Mouse (Mus musculus) kidney, postnatal 4 days (tissue): ENCODE results near the gene Tgfa.

Experiments
- DNase-seq, 2 experiments: peaks; one replicate each; pipeline ENCODE4 v3.0.0; 2021; ENCODE audit warnings: mixed read lengths in 2 of 2

Gene Tgfa

GRCm38 (mm10) chr6:86298961-86299360 is 103.9 kb downstream of the Tgfa start:
- no peak for DNase-seq

- DNase-seq = peak in 1 of 2 experiments; percentile 30
Observed at GRCm38 (mm10) chr6:86299381-86299780, 104.4 kb downstream of the Tgfa start.

GRCm38 (mm10) chr6:86305680-86306079 is 110.7 kb downstream of the Tgfa start:
- no peak for DNase-seq

- no peak for DNase-seq
Observed at GRCm38 (mm10) chr6:86314011-86314410, 119.0 kb downstream of the Tgfa start.

GRCm38 (mm10) chr6:86317066-86317465 is 122.0 kb downstream of the Tgfa start:
- DNase-seq = peak; percentile 38 to 57

- DNase-seq = peak in 1 of 2 experiments; percentile 19
Observed at GRCm38 (mm10) chr6:86318855-86319254, 123.8 kb downstream of the Tgfa start.

- no peak for DNase-seq
Observed at GRCm38 (mm10) chr6:86322031-86322563, 127.1 kb downstream of the Tgfa start.

- DNase-seq = no peak
Observed at GRCm38 (mm10) chr6:86322991-86323390, 128.0 kb downstream of the Tgfa start.

- DNase-seq = no peak
Observed at GRCm38 (mm10) chr6:86324400-86324799, 129.4 kb downstream of the Tgfa start.
